Mouse (Mus musculus) embryo, embryonic 10.5 days (tissue): ENCODE results near the gene Padi2.

Source experiments
- DNase-seq: peaks from one replicate; pipeline ENCODE4 v3.0.0-alpha.2; 2015; ENCODE audit warnings: low spot score

Padi2 gene

GRCm38 (mm10) chr4:140919974-140920836 is 14.1 kb downstream of the Padi2 start:
- no peak for DNase-seq

GRCm38 (mm10) chr4:140922508-140922907 is 16.4 kb downstream of the Padi2 start:
- no peak for DNase-seq

- no peak for DNase-seq
Measured at GRCm38 (mm10) chr4:140925648-140926047, 19.5 kb downstream of the Padi2 start.

- no peak for DNase-seq
Measured at GRCm38 (mm10) chr4:140928349-140928748, 22.2 kb downstream of the Padi2 start.

GRCm38 (mm10) chr4:140929745-140930144 is 23.6 kb downstream of the Padi2 start:
- no peak for DNase-seq

- DNase-seq: no peak
Measured at GRCm38 (mm10) chr4:140930900-140931470, 24.8 kb downstream of the Padi2 start.

GRCm38 (mm10) chr4:140935643-140936042 is 29.5 kb downstream of the Padi2 start:
- no peak for DNase-seq

GRCm38 (mm10) chr4:140944356-140944755 is 38.2 kb downstream of the Padi2 start:
- DNase-seq: no peak

- DNase-seq: no peak
Measured at GRCm38 (mm10) chr4:140944961-140945442, 38.9 kb downstream of the Padi2 start.

GRCm38 (mm10) chr4:140945571-140945970 is 39.4 kb downstream of the Padi2 start:
- DNase-seq: no peak

GRCm38 (mm10) chr4:140946048-140946447 is 39.9 kb downstream of the Padi2 start:
- DNase-seq: no peak

- DNase-seq: no peak
Measured at GRCm38 (mm10) chr4:140946580-140947205, 40.5 kb downstream of the Padi2 start.

- no peak for DNase-seq
Measured at GRCm38 (mm10) chr4:140947487-140948440, 41.6 kb downstream of the Padi2 start.

GRCm38 (mm10) chr4:140948481-140948880 is 42.3 kb downstream of the Padi2 start:
- DNase-seq: no peak

- DNase-seq: no peak
Measured at GRCm38 (mm10) chr4:140949052-140949451, 42.9 kb downstream of the Padi2 start.

- DNase-seq: no peak
Measured at GRCm38 (mm10) chr4:140949616-140950015, 43.5 kb downstream of the Padi2 start.

GRCm38 (mm10) chr4:140950574-140950973 is 44.4 kb downstream of the Padi2 start:
- DNase-seq: no peak

GRCm38 (mm10) chr4:140951861-140952641 is 45.9 kb downstream of the Padi2 start:
- no peak for DNase-seq

GRCm38 (mm10) chr4:140957131-140957702 is 51.1 kb downstream of the Padi2 start:
- DNase-seq: peak; percentile 23

GRCm38 (mm10) chr4:140957725-140958124 is 51.6 kb downstream of the Padi2 start:
- peak; percentile 90 for DNase-seq

- DNase-seq: no peak
Measured at GRCm38 (mm10) chr4:140958319-140958718, 52.2 kb downstream of the Padi2 start.
